Mouse (Mus musculus): ENCODE measurements around the gene Tmem258. TPM values are rescaled to one million over a fixed set of nuclear protein-coding genes. Genes with fewer than 3 reads are reported as not detected.
A peak's percentile ranks its signal among the peaks of the same experiment; 100 is the strongest.

The Tmem258 gene
- polyA plus RNA-seq, 1 experiment from 2014 or later: 370 TPM

DNA sequence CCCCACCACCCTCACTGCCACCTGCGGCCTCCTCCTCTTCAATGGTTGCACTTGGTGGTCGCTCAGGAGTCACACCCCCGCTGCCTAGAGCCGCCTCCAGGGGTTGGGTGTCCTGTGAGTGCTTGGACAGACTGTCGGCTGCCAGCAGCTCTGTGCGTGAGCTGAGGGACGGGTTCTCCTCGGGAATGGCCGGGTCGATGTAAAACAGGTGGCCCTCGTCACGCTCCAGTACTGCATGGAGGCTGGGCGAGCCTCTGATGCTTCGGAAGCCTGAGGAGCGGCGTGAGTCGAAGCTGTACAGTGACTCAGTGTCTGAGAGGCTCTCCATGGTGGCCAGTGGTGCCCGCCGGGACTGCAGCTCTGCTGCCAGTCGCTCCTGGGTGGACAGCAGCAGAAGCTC lies 44.3 kb downstream of the Tmem258 start:
- Histone ChIP-seq H3K27me3 (ENCODE audit: control insufficient read depth, insufficient read depth, low read length) (no peaks in the 10 kb centered on the region), H3K4me3 (ENCODE audit: low read depth, low read length) (no peak overlapping the region), H3K9ac (ENCODE audit: low read length) (no peak overlapping the region), H3K4me2 (replicated peaks; ENCODE audit: low read depth) (no peak overlapping the region), H3K9me3 (ENCODE audit: control insufficient read depth, low read length) (no peaks in the 10 kb centered on the region), H3K27ac (replicated peaks) (no peak overlapping the region), H3K36me3 (ENCODE audit: control insufficient read depth, insufficient read depth, low read length) (no peaks in the 10 kb centered on the region), H3K4me1 (replicated peaks; ENCODE audit: control insufficient read depth, insufficient read depth) (no peaks in the 10 kb centered on the region)
- DNase-seq (ENCODE audit: low spot score) (no peak), ATAC-seq (ENCODE audit: low FRiP score, low TSS enrichment) (peak; percentile 33; the same call in 1 of the 2 replicates)
- WGBS: 39% methylated on average over 20 of the region's 20 CpGs
- TF ChIP-seq CTCF (IDR thresholded peaks at IDR 0.05; ENCODE audit: low read depth) (no peak), EP300 (optimal IDR thresholded peaks at IDR 0.05) (no peak)

Small RNAs within 50 kb of the gene (microRNA-seq; reads per million reads assigned to microRNA genes)
- not detected for gene Mir6993

Other genes with a start within 250 kb of the Tmem258 start
- gene Fth1, start 223.4 kb upstream of the Tmem258 start, polyA plus RNA-seq (2015; fragmentation: Nextera tagmentation; extraction: Ambion mirVana): 2,976 and 2,992 TPM in 2 replicates
- 0.36 and 0.58 TPM in 2 replicates for gene Best1, start 202.4 kb upstream of the Tmem258 start, polyA plus RNA-seq (2015; fragmentation: Nextera tagmentation; extraction: Ambion mirVana)
- gene Rab3il1, start 202.3 kb upstream of the Tmem258 start, polyA plus RNA-seq (2015; fragmentation: Nextera tagmentation; extraction: Ambion mirVana): 14.7 and 14.8 TPM in 2 replicates
- gene Fads3, start 162.4 kb upstream of the Tmem258 start, polyA plus RNA-seq (2015; fragmentation: Nextera tagmentation; extraction: Ambion mirVana): 27.5 and 31.2 TPM in 2 replicates
- gene Fads2, start 102.3 kb upstream of the Tmem258 start, polyA plus RNA-seq (2015; fragmentation: Nextera tagmentation; extraction: Ambion mirVana): 34.6 and 35.3 TPM in 2 replicates
- 36.3 TPM in 2 replicates for gene Fads1, start 21.1 kb upstream of the Tmem258 start, polyA plus RNA-seq (2015; fragmentation: Nextera tagmentation; extraction: Ambion mirVana)
- 27.8 and 29.2 TPM in 2 replicates for gene Fen1, start 155 bp downstream of the Tmem258 start, polyA plus RNA-seq (2015; fragmentation: Nextera tagmentation; extraction: Ambion mirVana)
- gene Myrf, start 36.7 kb downstream of the Tmem258 start, polyA plus RNA-seq (2015; fragmentation: Nextera tagmentation; extraction: Ambion mirVana): 9.6 and 10.7 TPM in 2 replicates
- 1.3 and 1.7 TPM in 2 replicates for gene Dagla, start 100.9 kb downstream of the Tmem258 start, polyA plus RNA-seq (2015; fragmentation: Nextera tagmentation; extraction: Ambion mirVana)
- 2.7 and 4.3 TPM in 2 replicates for gene Syt7, start 185.1 kb downstream of the Tmem258 start, polyA plus RNA-seq (2015; fragmentation: Nextera tagmentation; extraction: Ambion mirVana)